Mouse (Mus musculus): ENCODE data around the gene Cyp4f17. TPM values are rescaled to one million over a fixed set of nuclear protein-coding genes. Genes with fewer than 3 reads are reported as not detected.
A peak's percentile ranks its signal among the peaks of the same experiment; 100 is the strongest.
"Not testable (repeated sequence)": the region's sequence is repeated elsewhere in the genome, so short reads cannot be mapped to it uniquely, and the experiment has no call there.

Cyp4f17 gene
- total and polyA plus RNA-seq, 2 experiments from 2014 or later: 11.5 to 15.2 TPM

GRCm38 (mm10) chr17:32522816-32523215 is 17.0 kb downstream of the Cyp4f17 start:
- ATAC-seq (ENCODE audit: low FRiP score): no peak
- 95% methylated on average over 5 of the region's 5 CpGs for WGBS

GRCm38 (mm10) chr17:32523895-32524294 is 18.0 kb downstream of the Cyp4f17 start:
- 93% methylated on average over 11 of the region's 11 CpGs for WGBS
- H3K4me2 ChIP-seq (ENCODE audit: low read depth, low read length, poor library complexity, severe bottlenecking): no peak overlapping the region
- no peak overlapping the region for H3K27ac ChIP-seq (ENCODE audit: low read depth, low read length)

More at GRCm38 (mm10) chr17:32522816-32523215, 17.0 kb downstream of the Cyp4f17 start:
- TF ChIP-seq CTCF (IDR thresholded peaks at IDR 0.05): no peak
- Histone ChIP-seq H3K9ac (replicated peaks; ENCODE audit: low read length, poor library complexity, severe bottlenecking) (no peak overlapping the region), H3K27ac (ENCODE audit: low read depth, low read length) (no peak overlapping the region), H3K4me1 (ENCODE audit: insufficient read depth, low read length) (no peaks in the 10 kb centered on the region), H3K36me3 (ENCODE audit: insufficient read depth, low read length) (peaks cover 27% of the 10 kb centered on the region), H3K4me2 (ENCODE audit: low read depth, low read length, poor library complexity, severe bottlenecking) (no peak overlapping the region), H3K9me3 (ENCODE audit: low read length) (no peaks in the 10 kb centered on the region), H3K4me3 (ENCODE audit: low read depth, low read length) (no peak overlapping the region), H3K27me3 (ENCODE audit: insufficient read depth, low read length) (no peaks in the 10 kb centered on the region)
- no peak for DNase-seq (ENCODE audit: low spot score)

GRCm38 (mm10) chr17:32526341-32526740 is 20.5 kb downstream of the Cyp4f17 start:
- H3K27me3 ChIP-seq (ENCODE audit: insufficient read depth, low read length); DNase-seq (ENCODE audit: low spot score); H3K4me2 ChIP-seq (ENCODE audit: low read depth, low read length, poor library complexity, severe bottlenecking); H3K9ac ChIP-seq (replicated peaks; ENCODE audit: low read length, poor library complexity, severe bottlenecking); ATAC-seq (ENCODE audit: low FRiP score); H3K4me1 ChIP-seq (ENCODE audit: insufficient read depth, low read length); H3K4me3 ChIP-seq (ENCODE audit: low read depth, low read length); H3K9me3 ChIP-seq (ENCODE audit: low read length); H3K27ac ChIP-seq (ENCODE audit: low read depth, low read length): not testable (repeated sequence)
- 96% methylated on average over 1 of the region's 1 CpGs for WGBS
- H3K36me3 ChIP-seq (ENCODE audit: insufficient read depth, low read length): peaks cover 24% of the 10 kb centered on the region

More at GRCm38 (mm10) chr17:32523895-32524294, 18.0 kb downstream of the Cyp4f17 start:
- Histone ChIP-seq H3K4me3 (ENCODE audit: low read depth, low read length) (no peak overlapping the region), H3K4me1 (ENCODE audit: insufficient read depth, low read length) (no peaks in the 10 kb centered on the region), H3K9ac (replicated peaks; ENCODE audit: low read length, poor library complexity, severe bottlenecking) (no peak overlapping the region), H3K27me3 (ENCODE audit: insufficient read depth, low read length) (no peaks in the 10 kb centered on the region), H3K36me3 (ENCODE audit: insufficient read depth, low read length) (peaks cover 26% of the 10 kb centered on the region), H3K9me3 (ENCODE audit: low read length) (no peaks in the 10 kb centered on the region)
- no peak for DNase-seq (ENCODE audit: low spot score)
- no peak for ATAC-seq (ENCODE audit: low FRiP score)
- TF ChIP-seq CTCF (IDR thresholded peaks at IDR 0.05): no peak

GRCm38 (mm10) chr17:32527748-32528147 is 21.9 kb downstream of the Cyp4f17 start:
- ATAC-seq (ENCODE audit: low FRiP score) (no peak), DNase-seq (ENCODE audit: low spot score) (no peak)

GRCm38 (mm10) chr17:32528408-32529337 is 22.8 kb downstream of the Cyp4f17 start:
- DNase-seq (ENCODE audit: low spot score) (peak; percentile 87), ATAC-seq (ENCODE audit: low FRiP score) (no peak)
- 25% methylated on average over 26 of the region's 26 CpGs for WGBS
- peak overlapping the region; percentile 22; the same call in 1 of the 2 replicates for H3K4me2 ChIP-seq (ENCODE audit: low read depth, low read length, poor library complexity, severe bottlenecking)
- TF ChIP-seq CTCF (IDR thresholded peaks at IDR 0.05): peak; percentile 85
- no peaks in the 10 kb centered on the region for H3K9me3 ChIP-seq (ENCODE audit: low read length)
- H3K36me3 ChIP-seq (ENCODE audit: insufficient read depth, low read length): peaks cover 12% of the 10 kb centered on the region; the same call in 1 of the 2 replicates
- no peak overlapping the region for H3K4me3 ChIP-seq (ENCODE audit: low read depth, low read length)
- H3K4me1 ChIP-seq (ENCODE audit: insufficient read depth, low read length): no peaks in the 10 kb centered on the region
- no peaks in the 10 kb centered on the region for H3K27me3 ChIP-seq (ENCODE audit: insufficient read depth, low read length)
- no peak overlapping the region for H3K27ac ChIP-seq (ENCODE audit: low read depth, low read length)
- no peak overlapping the region for H3K9ac ChIP-seq (replicated peaks; ENCODE audit: low read length, poor library complexity, severe bottlenecking)

More at GRCm38 (mm10) chr17:32527748-32528147, 21.9 kb downstream of the Cyp4f17 start:
- no peak overlapping the region for H3K9ac ChIP-seq (replicated peaks; ENCODE audit: low read length, poor library complexity, severe bottlenecking)
- no peaks in the 10 kb centered on the region for H3K9me3 ChIP-seq (ENCODE audit: low read length)
- 88% methylated on average over 11 of the region's 11 CpGs for WGBS
- H3K36me3 ChIP-seq (ENCODE audit: insufficient read depth, low read length): peaks cover 18% of the 10 kb centered on the region; the same call in 1 of the 2 replicates
- TF ChIP-seq CTCF (IDR thresholded peaks at IDR 0.05): no peak
- H3K4me1 ChIP-seq (ENCODE audit: insufficient read depth, low read length): no peaks in the 10 kb centered on the region
- H3K4me3 ChIP-seq (ENCODE audit: low read depth, low read length): no peak overlapping the region
- H3K4me2 ChIP-seq (ENCODE audit: low read depth, low read length, poor library complexity, severe bottlenecking): no peak overlapping the region
- no peaks in the 10 kb centered on the region for H3K27me3 ChIP-seq (ENCODE audit: insufficient read depth, low read length)
- no peak overlapping the region for H3K27ac ChIP-seq (ENCODE audit: low read depth, low read length)

- not testable (repeated sequence) for H3K9me3 ChIP-seq (ENCODE audit: low read length); ATAC-seq (ENCODE audit: low FRiP score); H3K4me2 ChIP-seq (ENCODE audit: low read depth, low read length, poor library complexity, severe bottlenecking); H3K4me1 ChIP-seq (ENCODE audit: insufficient read depth, low read length); H3K4me3 ChIP-seq (ENCODE audit: low read depth, low read length); H3K27me3 ChIP-seq (ENCODE audit: insufficient read depth, low read length); H3K9ac ChIP-seq (replicated peaks; ENCODE audit: low read length, poor library complexity, severe bottlenecking); H3K27ac ChIP-seq (ENCODE audit: low read depth, low read length); DNase-seq (ENCODE audit: low spot score); H3K36me3 ChIP-seq (ENCODE audit: insufficient read depth, low read length)
- 31% methylated on average over 4 of the region's 4 CpGs for WGBS
Observed at GRCm38 (mm10) chr17:32532356-32532755, 26.5 kb downstream of the Cyp4f17 start.
